Mouse (Mus musculus): ENCODE data around the gene Nr2e1. TPM values are rescaled to one million over a fixed set of nuclear protein-coding genes. Genes with fewer than 3 reads are reported as not detected.

Gene Nr2e1
- total RNA-seq (2021): not detected
- long read RNA-seq, experiment 1: 0 reads
- long read RNA-seq, experiment 2: 0 reads

DNA sequence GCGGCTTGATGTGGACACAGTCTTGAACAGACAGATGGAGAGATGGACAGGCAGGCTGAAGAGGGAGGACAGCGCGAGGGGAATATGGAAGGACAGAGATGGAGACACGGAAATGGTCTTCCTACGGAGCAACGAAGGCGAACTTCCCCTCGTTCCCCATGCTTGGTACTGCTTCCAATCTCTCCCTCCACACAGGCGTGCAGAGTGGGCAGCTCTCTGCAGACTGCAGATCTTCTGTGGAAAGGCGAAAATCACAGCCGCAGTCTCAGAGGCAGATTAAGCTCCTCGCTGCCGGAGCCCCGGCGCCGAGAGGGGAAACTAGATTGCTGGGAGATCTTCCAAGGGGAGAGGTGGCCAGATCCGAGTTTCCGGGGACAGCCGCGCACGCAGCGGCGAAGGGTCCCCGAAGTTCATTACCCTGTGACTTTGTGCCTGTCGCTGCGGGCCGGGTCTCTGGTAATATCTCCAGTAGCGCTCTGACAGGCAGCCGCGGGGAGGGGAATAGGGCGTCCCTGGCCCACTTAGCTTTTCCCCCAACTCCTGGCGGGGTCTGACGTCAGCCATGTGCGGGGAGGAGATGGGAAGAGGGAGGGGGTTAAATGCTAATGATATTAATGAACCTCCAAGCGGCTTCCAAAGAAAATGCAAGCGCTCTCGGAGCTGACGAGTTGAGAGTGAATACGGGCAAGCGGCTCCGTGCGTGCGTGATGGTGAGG is at the start of gene Nr2e1, which contains the start of gene Ostm1:
Nr2e1 (minus strand) TSS at position 476 of the 716 bp plus-strand sequence.
Ostm1 (plus strand) TSS at position 666 of the 716 bp plus-strand sequence.
- no peak for DNase-seq

DNA sequence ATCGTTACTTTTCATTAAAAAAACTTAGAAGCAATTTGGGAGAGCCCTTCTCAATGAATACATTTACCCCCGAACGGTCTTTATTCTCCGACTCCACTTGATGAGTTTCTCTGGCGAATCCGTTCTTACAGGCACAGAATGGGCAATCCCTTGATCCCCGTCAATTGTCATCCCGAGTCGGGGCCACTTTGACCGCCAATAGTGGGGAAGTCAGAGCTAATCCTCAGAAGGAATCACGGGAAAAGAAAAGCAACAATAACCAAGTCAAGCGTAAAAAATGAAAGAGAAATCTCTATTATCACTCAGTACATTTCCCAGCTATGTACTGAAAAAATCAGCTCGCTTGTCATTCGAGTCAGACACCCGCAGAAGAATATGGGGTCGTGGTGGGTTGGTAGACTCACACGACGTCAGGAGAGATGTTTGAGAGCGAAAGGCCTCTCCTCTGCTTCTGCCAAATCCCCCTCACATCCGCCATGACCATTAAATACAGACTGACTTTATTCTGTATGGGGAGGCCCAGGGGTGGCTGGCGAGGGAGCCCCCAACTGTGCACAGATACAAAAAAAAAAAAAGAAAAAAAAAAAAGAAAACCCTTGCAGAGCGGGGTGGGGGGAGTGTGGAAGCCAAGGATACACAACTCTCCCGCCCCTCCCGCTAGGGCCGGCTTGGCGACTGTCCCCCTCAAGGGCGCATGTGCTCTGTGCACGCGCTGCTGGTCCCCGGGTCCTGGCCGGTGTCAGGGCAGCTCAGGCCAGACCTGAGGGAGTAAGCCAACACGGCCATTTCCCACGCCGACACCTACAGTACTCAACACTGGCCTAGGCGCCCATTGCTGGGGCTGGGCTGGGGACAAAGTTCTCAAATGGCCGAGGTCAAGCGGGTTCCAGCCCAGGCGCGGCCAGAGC is 49.3 kb upstream of the Nr2e1 start:
- DNase-seq: no peak

DNA sequence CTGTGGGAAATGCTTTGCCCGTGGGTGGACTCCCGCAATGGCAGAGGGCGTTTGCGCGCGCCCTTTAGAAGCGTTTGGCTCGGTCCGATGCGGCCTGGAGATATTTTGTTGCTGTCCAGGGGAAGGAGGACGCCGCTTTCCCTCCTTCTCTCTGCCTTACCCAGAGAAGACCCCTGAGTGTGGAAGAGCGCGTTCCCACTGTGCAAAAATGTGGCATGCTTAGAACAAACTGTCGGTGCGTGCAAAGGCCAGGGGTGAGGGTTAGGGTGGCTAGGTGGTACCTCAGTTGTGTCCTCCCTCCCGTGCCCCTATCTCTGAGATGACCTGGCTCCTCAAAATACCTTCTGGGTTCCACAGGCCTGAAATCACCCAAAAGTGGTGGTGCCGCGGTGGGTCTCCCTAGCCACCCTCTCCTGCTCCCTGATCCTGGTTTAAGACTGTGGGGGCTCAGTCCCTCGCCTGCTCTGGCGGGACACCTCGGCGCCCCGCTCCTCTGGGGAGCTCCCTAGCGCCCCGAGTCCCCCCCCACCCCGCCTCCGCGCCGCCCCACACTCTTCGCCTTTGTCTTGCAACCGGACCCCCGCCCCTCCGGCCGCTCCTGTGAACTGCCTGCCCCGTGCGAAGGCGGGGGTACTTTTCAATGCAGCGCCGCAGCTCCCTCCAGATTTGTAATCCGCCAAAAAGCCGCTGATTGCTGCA is 48.5 kb upstream of the Nr2e1 start:
- DNase-seq: no peak

DNA sequence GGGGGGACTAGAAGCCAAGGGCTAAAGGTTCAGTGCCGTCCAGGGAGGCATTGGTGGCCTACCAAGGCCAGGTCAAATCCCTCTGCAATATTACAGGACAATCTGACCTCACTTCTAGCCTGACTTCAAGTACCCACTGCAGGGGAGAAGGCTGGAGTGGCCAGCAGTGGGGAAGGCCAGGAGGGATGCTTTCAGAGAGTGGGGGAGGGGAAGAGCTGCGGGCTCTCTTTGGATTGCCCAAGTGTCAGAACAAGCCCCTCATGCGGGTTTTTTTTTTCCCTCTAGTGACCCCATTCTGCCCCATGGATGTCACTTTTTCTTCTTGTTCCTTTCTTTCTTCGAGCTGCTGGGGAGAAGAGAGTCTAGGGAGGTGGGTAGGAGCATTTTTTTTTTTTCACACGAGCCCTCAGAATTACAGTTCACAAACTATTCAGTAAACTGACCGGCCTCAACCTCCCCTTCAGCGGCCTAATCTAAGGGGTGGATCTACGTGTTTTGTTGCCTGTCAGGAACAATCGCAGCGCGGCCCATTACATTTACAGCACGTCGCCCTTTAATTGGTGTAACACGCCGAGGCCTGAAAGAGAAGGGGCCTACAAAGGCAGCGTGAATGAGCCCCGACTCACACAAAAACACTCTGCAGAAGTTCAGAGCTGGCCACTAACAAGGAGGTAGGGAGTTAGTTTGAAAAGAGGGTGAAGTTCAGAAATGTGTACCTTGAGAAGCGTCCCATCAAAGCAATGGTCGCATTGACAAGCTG is 47.3 kb upstream of the Nr2e1 start:
- DNase-seq: no peak

DNA sequence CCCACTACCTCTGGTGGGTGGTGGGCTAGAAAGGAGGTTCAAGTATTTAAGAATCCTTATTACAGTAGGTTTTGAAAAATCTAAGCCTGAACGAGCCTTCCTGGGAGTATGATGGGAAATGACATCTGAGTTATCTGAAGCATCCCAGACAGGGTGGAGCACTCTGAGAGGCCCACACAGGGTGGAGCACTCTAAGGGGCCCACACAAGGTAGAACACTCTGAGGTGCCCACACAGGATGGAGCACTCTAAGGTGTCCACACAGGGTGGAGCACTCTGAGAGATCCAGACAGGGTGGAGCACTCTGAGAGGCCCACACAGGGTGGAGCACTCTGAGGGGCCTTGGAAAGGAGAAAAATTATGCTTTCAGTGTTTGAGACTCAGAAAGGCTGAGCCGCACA is 42.5 kb upstream of the Nr2e1 start:
- DNase-seq: no peak

DNA sequence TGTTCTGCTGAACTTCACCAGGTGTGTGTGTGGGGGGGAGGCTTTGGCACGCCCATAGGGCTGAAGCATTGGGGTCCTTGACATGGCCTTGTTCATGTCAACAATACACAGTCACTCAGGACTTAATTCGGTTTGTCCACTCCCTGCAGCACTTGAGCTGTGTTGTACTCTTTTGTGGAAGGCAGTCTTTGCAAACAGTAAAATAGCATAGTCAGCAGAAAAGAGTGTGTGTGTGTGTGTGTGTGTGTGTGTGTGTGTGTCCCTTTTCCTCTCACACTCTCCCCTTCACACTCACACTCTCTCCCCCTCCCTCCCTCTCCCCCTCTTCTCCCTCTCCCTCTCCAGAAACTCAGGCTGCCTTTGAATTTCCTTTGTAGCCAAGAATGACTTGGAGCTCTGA is 34.9 kb upstream of the Nr2e1 start:
- no peak for DNase-seq

DNA sequence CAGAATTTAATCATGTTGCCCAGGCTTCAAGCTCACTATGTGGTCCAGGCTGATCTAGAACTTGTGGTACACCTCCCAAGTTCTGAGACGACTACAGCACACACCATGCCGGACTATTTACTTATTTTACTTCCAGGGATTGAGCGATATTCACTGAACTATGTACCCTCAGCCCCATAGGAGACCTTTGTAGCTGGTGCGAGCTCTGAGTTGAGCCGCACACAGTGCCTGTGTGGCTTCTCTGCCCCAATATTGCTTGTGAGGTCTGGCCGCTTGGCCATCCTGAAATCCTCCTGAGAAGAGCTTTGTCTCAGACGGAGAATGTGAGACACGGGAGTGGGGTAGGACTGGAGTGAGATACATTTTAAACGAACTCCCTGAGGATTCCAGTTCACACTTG is 31.3 kb upstream of the Nr2e1 start:
- no peak for DNase-seq

DNA sequence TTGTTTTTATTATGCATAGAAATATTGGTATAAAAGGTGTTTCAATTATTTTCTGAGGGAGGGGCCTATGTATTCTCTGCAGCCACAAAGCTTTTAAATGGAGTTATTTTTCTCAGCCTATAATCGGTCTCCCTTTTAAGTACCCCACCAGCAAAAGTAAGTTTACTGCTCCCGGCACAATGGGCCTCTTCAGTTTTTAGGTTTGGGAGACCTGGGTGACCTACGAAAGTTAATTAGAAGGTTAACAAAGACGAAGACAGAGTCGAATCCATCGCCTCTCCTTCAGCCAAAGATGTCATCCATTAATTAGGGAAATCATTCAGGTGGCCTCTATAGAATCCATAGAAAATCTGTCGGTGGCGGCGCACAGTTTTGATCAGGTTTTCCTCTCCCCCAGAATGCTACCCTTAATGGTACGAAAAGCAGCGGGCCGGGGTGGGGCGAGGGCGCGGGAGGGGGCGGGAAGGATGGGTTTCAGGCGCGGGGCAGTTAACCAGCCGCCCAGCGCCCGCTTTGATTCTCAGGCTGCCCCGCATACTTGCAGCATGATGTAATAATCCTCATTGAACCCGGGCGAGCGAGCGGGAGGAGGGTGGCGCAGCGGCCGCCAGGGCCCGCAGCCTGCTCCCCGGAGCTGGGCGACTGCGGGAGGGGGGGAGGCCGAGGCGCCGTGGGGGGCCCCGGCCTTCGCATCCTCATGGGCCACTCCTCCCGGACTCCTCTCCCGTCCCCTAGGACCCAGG is 30.4 kb upstream of the Nr2e1 start:
- DNase-seq: no peak

DNA sequence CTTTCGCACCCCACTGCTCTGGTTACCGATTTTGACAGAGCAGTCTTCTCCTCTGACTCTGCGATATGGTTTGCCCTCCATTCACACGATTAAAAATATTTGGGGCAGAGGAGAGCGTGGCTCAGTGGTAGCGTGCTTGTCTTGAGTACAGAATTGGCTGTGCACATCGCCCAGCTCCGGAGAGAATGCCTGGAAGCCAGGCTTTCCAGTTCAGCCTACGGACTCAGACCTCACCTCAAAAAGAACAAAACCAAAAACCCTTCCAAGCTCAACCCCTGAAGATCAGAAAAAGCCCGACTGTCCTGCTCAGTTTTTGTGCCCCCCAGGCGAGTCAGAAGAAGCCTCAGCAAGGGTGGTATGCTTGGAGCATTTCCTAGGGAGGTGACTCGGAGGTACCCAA is 29.6 kb upstream of the Nr2e1 start:
- DNase-seq: no peak

DNA sequence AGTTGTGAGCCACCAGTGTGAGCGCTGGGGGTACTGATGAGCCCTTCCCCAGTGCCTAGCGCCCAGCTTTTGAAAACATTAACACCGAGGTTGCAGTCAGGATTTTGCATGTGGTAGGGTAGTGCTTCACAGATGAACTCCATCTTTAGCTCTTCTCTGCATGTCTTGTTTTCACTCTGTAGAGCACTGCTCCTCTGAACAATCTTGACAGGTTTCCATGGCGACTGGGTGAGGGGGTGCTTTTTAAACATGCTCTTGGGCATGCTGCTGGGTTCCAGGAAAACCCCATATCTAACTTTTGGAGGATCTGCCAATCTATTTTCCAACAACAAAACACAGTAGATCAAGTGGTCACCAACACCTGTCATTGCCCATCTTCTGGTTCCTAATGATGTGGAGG is 23.3 kb upstream of the Nr2e1 start:
- DNase-seq: no peak

DNA sequence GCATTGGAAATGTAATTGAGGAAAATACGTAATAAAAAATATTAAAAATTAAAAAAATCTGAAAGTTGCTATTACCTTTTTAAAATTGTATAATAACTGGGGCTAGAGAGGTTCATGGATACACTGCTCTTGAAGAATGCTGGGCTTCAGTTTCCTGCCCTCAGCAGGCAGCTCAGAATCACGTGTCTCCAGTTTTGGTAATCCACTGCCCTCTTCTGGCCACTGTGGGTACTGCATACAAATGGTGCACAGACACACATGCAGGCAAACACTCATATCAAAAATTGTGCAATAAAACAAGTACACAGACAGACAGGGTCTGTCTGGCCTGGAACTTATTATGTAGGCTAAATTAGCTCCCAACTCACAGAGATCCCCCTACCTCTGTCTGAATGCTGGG is 21.4 kb upstream of the Nr2e1 start:
- DNase-seq: no peak

DNA sequence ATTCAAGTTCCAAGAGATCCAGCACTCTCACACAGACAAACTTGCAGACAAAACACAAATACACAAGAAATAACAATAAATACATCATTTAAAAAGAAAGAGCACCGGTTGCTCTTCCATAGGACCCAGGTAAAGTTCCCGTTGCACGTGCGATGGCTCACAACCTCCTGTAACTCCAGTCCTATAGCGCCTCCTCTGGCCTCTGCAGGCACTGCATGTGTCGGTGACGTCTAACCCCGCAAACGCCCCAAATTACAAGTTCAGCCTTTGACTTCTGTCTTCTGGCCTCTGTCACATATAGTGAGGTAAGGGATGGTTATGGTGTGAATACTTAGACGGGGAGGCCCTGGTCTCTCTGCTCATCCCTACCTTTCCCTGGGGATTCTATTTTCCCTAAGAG is 18.1 kb upstream of the Nr2e1 start:
- DNase-seq: no peak

DNA sequence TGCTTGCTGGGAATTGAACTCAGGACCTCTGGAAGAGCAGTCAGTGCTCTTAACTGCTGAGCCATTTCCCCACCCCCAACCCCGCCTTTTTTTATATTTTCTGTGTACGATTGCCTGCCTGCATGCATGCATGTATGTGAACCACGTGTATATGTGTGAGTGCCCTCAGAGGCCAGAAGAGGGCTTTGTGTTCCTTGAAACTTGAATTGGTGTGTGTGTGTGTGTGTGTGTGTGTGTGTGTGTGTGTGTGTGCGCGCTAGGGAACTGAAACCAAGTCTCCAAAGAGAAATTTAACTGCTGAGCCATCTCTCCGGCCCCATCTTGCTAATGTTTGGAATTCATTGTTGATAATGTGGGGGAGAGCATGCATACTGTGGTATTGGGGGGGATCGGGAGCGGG is 15.2 kb upstream of the Nr2e1 start:
- DNase-seq: no peak

DNA sequence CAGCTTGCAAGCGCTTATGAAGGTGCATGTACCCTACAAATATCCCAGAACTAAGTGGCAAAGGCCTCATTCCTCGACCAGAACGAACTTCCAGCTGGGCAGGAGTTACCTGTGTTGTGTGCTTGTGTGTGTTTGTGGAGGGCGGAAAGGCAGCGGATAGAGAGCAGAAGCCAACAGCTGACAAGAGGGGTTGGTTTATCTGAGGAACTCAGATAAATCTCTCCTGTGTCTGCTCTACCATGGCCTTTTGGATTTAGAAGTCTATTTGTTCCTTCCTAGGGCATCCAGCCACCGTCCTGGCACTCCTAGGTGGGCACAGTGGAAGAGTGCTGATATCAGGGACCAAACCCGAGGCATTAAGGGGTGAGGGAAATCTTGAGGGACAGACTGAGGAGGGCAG is 9.8 kb upstream of the Nr2e1 start:
- DNase-seq: no peak

DNA sequence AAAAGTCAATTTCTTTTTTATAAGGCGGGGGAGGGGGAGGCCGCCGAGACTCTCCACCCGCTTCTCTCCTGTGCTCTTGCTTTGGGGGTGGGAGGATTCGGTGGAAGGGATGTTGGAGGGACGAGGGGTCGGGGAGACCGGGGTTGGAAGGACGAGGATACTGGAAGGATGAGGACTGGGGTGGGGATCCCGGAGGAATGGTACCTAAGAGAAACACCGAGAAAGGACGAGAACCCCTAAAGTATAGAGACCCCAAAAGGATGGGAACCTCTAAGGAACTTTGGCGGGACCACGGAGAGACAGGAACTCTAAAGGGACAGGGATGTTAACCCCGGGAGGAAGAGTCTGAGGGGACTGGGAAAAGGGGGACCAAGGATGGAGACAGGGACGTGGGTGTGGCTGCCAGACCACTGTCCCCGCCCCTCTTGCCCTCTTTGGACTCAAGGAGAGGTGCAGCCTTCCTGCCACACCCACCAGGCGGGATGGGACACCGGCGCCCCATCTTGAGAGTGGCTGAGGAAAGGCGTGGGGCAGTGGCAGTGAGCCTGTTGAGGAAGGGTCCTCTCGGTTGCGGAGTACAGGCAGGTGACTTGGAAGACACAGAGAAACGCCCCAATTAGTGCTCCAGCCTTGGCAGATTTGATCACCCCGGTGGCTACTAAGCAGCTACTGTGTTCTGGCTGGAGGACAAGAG is 8.7 kb upstream of the Nr2e1 start:
- DNase-seq: no peak

DNA sequence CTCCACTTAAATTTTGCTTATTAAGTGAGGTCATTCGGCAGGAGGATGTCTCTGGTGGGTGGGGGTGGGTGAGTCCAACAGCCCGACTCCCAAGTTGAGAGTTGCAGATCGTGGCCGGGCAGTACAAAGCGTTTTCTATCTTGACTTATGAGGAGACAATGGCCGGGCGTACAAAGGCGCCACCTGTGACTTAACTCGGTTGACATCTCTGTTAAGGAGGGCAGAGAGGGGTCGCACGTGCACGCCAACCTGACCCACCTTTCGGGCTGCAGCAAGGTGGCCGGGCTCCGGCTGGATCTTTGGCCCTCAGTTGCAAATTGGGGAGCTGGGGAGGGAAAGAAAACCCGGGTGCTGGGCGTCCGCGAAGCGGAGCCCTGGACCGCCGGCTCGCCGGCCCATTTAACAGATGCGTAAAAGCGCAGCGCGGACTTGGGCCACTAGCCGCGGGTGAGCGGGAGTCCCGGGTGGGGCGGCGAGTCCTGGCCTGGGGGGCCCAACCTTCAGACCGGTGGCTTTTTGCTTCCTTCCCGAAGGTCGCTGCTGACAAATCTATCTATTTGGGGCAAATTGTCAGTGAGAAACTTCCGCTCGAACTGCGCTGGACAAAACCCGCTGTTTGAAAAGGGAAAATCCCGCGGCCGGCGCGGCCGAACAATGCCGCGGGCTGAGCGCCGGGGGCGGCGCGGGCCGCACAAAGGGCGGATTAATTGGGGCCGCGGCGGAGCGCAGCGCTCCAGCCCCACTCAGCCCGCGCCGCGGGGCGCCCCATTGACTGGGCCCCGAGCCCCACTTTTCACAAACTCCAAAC is 8.0 kb upstream of the Nr2e1 start:
- DNase-seq: no peak

DNA sequence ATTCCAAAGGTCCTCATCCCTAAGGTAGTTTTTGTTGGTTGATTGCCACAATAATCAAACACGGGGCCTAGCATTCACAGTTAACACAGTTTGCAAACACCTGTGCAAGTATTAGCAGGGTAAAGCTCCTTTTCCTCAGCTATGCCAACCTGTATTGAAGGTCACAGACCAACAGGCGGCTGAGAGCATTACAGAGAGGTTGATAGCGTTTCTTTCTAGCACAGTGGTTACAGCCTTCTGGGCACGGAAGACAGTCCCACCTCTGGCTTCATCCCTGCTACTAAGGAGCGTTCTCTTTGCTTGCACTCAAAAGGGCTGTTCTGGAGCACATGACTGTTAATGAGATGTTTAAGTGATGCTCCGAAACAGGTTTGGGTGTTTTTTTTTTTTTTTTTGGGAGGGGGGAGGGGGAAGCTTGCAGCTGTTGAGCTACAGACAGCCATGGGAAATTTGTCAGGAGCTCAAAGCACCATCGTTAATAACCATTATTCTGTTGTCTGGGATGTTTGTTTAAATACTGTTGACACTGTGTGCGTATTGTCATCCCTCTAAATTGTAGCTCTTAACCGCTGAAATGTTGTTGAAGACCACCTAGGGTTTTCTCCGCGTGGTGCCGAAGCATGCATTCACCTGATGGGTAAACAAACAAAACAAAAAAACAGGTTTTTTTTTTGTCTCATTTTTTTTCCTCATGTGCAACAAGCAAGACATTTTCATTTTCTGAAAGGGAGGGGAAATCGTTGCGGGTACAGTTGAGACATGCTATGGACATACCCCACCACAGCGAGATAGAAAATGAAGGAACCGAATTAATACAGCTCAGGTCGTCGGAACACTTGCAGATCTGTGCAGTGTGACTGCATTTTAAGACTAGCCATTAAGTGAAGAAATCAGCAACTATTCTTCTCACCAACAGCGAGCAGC is 7.1 kb upstream of the Nr2e1 start:
- DNase-seq: no peak

DNA sequence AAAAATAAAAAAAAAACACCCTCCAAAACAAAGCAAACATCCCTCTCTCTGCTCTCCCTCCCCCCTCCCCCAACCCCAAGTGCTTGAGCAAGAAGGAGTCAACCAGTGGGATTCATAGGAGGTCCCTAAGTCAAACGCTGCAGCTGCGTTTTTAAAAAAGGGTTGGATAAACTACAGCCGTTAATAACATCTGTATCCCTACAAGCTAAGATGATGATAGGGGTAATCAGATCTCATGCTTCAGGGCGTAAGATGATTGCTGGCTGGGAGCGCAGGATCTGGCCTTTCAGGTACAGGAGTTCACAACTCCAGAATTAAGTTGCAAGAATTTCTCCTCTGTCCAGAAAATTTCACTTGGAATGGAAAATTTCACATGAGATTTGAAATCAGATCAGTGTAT is 6.1 kb upstream of the Nr2e1 start:
- no peak for DNase-seq
